Mouse (Mus musculus): ENCODE results near the gene Ptprm. TPM values are rescaled to one million over a fixed set of nuclear protein-coding genes. Genes with fewer than 3 reads are reported as not detected.

The Ptprm gene
- 10 to 100 TPM; 27.3 to 27.4 TPM for total RNA-seq (2021)
- long read RNA-seq, experiment 1, full-length matches to known transcripts = 4 of 10 reads
- long read RNA-seq, experiment 1, partial matches to known transcripts = 0 of 10 reads
- long read RNA-seq, experiment 1, other reads (novel, unspliced or antisense) = 6 of 10 reads
- long read RNA-seq, experiment 2, full-length matches to known transcripts = 1 of 10 reads
- long read RNA-seq, experiment 2, partial matches to known transcripts = 5 of 10 reads
- long read RNA-seq, experiment 2, other reads (novel, unspliced or antisense) = 4 of 10 reads

- peak; percentile 85 to 86 for DNase-seq (ENCODE audit: low spot score in 2 of 2)
These were observed at the start of gene Ptprm for GRCm38 (mm10) chr17:67354451-67355011. TSS of gene Ptprm (minus strand) at chr17:67354457.

DNA sequence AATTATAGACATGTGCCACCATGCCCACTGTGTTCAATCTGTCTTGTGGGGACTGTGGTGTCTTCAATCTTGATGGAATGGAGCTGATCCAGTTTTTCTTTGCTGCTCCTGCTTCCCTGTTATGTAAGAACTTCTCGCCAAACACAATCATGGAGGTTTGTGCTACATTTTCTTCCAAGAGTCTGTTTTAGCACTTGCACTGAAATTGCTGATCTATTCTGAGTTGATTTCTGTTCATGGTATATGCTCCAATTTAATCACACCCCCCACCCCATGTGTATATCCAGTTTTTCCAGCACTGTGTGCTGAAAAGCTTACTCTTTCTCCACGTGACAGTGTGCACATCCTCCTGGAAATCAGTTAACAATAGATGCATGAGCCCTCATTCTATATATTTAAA is 41.9 kb upstream of the Ptprm start:
- no peak for DNase-seq (ENCODE audit: low spot score in 2 of 2)

GRCm38 (mm10) chr17:67390851-67391250 is 36.6 kb upstream of the Ptprm start:
- DNase-seq (ENCODE audit: low spot score in 2 of 2) = peak in 1 of 2 experiments; percentile 2

- no peak for DNase-seq (ENCODE audit: low spot score in 2 of 2)
These were observed 33.9 kb upstream of the Ptprm start for GRCm38 (mm10) chr17:67388171-67388570.

DNA sequence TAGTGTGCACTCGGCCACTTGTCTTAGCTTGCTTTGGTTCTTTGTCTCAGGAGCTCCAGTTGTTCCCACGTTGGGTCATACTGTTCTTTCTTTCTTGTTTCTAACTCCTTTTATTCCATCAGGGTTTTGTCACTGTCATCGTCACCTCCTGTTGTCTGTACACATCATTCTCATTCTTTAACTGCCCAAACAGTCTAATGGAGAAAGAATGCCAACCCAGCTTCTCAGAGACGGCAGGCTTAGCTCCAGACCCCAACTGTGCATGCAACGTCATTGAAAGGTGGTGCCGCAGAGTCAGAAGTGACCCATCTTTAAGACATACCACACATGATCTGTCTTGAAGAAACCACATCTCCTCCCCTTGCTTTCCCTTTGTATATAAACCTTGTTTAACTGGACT is 31.0 kb upstream of the Ptprm start:
- no peak for DNase-seq (ENCODE audit: low spot score in 2 of 2)

- no peak for DNase-seq (ENCODE audit: low spot score in 2 of 2)
These were observed 29.4 kb upstream of the Ptprm start for GRCm38 (mm10) chr17:67383635-67384034.

DNA sequence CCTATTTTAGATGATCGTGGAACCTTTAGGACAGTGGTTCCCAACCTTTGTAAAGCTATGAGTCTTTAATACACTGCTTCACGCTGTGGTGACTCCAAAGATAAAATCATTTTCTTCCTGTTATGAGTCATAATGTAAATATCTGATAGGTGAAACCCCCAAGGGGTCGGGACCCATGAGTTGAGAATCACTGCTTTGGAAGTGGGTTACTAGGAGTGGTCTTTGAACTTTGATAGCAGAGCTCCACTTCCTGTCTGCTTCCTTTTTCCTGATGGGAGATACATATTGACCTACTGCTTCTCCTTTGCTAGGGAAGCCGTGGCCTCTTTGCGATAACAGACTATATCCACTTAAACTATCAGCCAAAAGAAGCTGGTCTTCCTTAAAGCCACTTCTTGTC is 27.4 kb upstream of the Ptprm start:
- DNase-seq (ENCODE audit: low spot score in 2 of 2) = no peak

DNA sequence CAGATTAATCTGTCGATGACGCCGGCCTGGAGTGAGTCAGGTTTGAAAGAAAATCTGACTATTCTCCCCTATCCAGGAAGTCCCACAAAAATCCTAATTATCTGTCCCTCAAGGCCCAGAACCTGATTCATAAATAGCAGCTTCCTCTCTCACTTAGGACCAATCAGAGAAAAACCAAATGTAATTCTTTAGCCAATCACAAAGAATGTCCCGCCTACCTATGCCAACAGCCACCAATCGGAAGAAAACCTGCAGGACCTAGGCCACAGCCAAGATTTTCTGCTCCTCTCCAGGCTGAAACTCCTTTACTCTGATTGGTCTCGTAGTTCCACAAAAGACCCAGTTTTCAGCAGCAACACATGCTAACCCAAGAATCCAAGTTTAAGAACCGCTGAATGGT is 13.6 kb upstream of the Ptprm start:
- no peak for DNase-seq (ENCODE audit: low spot score in 2 of 2)

- no peak for DNase-seq (ENCODE audit: low spot score in 2 of 2)
These were observed 10.2 kb upstream of the Ptprm start for GRCm38 (mm10) chr17:67364491-67364890.

DNA sequence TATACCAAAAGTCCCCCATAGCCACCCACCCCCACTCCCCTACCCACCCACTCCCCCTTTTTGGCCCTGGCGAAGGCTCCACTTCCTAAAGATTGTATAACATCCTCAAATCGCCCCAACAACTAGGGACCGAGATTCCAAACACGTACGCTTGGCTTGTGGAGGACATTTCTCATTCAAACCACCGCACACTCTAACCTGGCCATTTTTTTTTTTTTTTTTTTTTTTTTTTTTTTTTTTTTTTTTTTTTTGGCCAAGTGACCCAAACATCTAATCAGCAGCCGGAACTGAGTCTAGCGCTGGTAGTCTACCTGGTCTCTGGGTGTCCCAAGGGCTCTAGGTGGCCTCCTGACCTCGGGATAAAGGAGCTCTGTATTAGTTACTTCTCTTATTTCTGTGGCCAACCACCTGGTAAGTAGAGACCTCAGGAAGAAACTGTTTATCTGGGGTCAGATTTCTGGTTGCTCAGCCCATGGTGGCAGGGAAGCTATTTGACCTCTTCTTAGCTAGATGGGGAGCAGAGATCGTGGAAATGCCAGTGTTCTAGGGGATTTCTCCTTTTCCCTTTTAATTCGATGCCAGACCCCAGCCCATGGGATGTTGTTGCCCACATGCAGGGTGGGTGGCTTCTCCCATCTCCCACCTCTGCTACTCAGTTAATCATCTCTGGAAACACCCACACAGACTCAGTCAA is 9.3 kb upstream of the Ptprm start:
- DNase-seq (ENCODE audit: low spot score in 2 of 2) = no peak

DNA sequence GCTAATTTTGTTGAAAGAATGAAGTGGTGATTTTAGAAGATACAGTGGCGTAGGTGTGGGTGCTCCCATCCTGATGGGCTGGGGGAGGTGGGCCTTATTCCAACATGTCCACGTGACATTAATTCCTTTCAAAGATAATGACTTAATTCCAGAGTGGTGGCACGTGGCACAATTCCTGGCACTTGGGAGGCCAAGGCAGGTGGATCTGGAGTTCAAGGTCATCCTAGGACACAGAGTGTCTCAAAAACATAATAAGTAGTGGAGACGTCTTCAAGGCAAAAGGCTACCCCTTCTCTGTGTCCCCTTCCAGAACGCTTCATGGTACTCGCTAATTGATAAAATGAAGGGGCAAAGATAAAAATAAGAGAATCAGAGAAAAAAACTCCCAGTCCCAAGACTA is 7.9 kb upstream of the Ptprm start:
- DNase-seq (ENCODE audit: low spot score in 2 of 2) = no peak

DNA sequence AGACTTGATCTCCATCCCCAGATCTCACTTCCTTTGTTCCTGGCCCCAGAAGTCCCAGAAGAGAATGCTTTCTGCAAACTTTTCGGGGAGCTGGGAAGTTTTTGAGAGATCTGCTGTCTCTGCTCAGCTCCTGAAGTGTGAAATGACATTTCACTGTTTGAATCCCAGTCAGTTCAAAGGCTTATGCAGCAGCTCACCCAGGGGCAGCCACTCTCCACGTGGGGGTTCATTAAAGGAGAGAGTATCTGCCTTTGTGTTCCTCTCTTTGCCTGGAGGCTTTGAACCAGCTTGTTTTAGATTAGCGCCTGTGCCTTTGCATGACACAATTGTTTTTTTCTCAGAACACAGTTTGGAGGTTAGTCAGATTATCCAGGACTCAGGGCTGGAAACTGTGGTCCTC is 6.3 kb upstream of the Ptprm start:
- no peak for DNase-seq (ENCODE audit: low spot score in 2 of 2)

DNA sequence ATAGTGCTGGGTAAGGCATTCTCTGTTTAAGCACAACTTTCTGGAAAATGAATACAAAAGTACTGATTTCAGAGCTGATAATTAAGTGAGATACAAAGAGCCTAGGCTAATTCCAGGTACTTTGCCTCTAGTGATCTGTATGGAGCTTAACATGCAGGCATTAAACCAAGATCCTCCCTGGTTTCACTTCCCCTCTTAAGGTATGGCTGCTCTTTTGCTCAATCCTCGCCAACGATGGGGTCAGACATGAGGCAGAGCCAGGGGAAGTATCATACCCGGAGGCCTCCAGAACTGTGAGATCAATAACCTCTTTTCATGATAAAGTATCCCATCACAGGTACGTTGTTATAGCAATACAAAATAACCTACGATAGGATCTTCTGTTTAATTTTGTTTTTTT is 5.3 kb upstream of the Ptprm start:
- no peak for DNase-seq (ENCODE audit: low spot score in 2 of 2)

GRCm38 (mm10) chr17:67358541-67358940 is 4.3 kb upstream of the Ptprm start:
- DNase-seq (ENCODE audit: low spot score in 2 of 2) = no peak

GRCm38 (mm10) chr17:67357191-67357590 is 2.9 kb upstream of the Ptprm start:
- DNase-seq (ENCODE audit: low spot score in 2 of 2) = no peak

GRCm38 (mm10) chr17:67355251-67355650 is 994 bp upstream of the Ptprm start:
- no peak for DNase-seq (ENCODE audit: low spot score in 2 of 2)

DNA sequence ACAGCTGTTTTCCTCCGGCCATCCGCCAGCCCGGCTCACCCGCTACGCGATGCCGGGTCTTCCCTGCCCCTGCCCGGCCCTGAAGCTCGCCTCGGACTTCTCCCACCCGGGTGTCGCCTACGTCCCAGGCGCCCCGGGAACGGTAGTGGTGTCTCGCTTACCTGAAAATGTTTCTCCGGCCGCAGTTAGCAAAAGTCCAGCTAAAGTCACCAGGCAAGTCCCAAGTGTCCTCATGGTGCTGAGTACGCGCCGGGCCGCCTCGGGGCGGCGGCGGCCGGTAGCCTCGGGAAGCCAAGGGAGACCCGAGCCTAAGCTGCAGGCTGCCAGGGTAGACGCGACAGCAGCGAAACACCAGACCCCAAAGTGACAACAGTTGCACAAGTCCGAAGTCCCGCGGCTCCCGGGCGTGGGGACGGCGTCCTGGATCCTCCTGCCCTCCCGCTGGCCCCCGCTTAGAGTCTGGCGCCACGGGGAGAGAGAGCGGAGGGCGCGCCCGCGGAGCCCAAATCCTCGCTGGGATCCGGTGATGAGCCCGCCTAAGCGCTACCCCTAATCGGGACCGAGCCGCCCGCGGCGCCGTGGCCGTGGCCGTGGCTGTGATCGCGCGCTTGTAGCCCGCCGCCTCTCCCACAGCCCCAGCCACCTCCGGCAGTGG is 334 bp downstream of the Ptprm start:
- DNase-seq (ENCODE audit: low spot score in 2 of 2) = peak in 1 of 2 experiments; percentile 63

DNA sequence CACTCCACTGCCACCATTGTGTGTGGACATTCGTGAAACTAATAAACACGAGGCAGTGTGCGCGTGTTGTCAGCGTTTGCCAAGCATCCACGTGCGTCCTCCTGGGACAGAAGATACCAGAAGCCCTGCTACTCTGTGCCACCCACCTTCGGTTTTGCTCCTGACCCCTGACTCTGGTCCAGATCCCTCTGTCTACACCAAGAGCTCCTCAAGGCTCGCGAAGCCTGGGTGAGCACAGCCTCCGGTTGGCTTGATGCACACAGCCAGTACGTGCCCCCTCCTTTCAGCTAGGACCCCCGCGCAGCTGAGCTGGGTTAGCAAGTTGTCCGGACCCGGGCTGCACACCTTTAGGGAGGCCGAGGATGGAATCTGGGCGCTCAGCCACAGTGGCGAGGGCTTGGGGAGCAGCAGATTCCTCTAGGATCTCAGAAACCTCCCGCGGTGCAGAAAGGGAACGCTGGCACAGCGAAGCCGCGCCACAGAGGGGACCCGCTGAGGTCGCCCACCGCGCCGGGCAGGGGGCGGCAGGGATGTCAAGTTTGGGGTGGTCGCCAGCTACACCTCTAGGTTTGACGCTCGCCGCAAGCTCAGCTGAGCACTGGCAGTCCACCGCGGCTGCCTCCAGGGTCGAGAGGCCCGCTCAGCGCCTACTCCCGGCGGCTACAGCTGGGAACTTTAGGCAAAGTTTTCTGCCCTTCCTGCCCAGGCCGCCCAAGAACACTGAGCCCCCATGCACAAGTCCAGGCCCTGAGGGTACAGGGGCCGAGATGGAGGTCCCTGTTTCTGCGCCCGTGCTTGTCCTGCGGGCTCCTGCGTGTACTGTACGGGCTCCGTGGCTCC is 1.1 kb downstream of the Ptprm start:
- peak; percentile 57 to 65 for DNase-seq (ENCODE audit: low spot score in 2 of 2)

DNA sequence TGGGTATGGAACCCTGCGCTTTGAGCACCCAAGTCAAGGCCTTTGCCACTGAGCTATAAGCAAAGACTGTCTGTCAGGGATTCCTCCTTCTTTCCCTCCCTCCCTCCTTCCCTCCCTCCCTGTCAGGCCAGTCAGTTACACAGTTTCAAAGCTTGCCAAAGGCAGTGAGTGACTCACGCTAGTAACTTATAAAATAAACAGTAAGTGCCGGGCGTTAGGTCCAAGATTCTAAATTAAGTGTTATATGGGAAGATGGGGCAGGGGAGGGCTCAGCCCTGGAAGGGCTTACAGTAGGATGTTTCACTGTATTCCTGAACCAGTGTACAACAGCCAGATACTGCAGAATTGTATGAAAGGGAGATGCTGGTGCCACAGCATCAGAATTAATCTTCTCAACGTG is 2.8 kb downstream of the Ptprm start:
- no peak for DNase-seq (ENCODE audit: low spot score in 2 of 2)

GRCm38 (mm10) chr17:67350536-67350935 is 3.7 kb downstream of the Ptprm start:
- DNase-seq (ENCODE audit: low spot score in 2 of 2) = no peak

GRCm38 (mm10) chr17:67349594-67349993 is 4.7 kb downstream of the Ptprm start:
- DNase-seq (ENCODE audit: low spot score in 2 of 2) = no peak

Measured in adrenal gland, adult 18-20 months (tissue).